Mouse (Mus musculus): ENCODE data around the gene Sp1. TPM values are rescaled to one million over a fixed set of nuclear protein-coding genes. Genes with fewer than 3 reads are reported as not detected.

Gene Sp1
- polyA plus RNA-seq, 1 experiment from 2014 or later, result 8.8 TPM

DNA sequence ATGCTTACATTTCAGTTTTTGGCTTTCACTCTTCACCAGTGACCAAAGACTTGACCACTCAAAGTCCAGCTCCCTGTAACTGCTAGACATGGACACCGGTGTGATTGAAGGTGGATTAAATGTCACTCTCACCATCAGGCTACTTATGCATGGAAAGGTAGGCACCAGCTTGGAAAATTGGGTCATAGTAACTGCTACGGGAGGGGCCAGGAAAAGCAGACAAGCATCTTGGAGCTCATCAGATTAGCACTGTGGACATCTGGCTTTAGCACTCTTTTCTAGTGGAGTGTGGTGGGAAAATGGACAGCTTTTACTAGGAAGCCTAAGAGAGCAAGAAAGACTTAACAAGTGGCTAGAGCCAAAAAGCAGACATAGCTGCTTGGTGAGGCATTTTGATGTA, 67.3 kb downstream of the Sp1 start:
- Histone ChIP-seq H3K4me1 (replicated peaks; ENCODE audit: insufficient read depth, low read length) (no peaks in the 10 kb centered on the region), H3K9ac (ENCODE audit: low read depth, low read length) (no peak overlapping the region), H3K4me2 (ENCODE audit: low read length) (0 out of 2 replicates have a peak overlapping the region, but pooled peaks have one; percentile 10), H3K27ac (no peak overlapping the region), H3K36me3 (ENCODE audit: insufficient read depth, low read length) (peaks cover 33% of the 10 kb centered on the region), H3K27me3 (ENCODE audit: insufficient read depth, low read length) (no peaks in the 10 kb centered on the region), H3K9me3 (replicated peaks; ENCODE audit: low read length) (no peaks in the 10 kb centered on the region), H3K4me3 (replicated peaks; ENCODE audit: low read depth, low read length) (no peak overlapping the region)
- ATAC-seq (replicated peaks; ENCODE audit: low FRiP score, low read depth) (no peak), DNase-seq (ENCODE audit: low spot score) (no peak)
- no peak for TF ChIP-seq CTCF (IDR thresholded peaks at IDR 0.05; ENCODE audit: low read depth)
- WGBS, result 33% methylated on average over 2 of the region's 2 CpGs

- no peaks in the 10 kb centered on the region for H3K9me3 ChIP-seq (replicated peaks; ENCODE audit: low read length)
- peaks cover 39% of the 10 kb centered on the region for H3K36me3 ChIP-seq (ENCODE audit: insufficient read depth, low read length)
- H3K27me3 ChIP-seq (ENCODE audit: insufficient read depth, low read length), result no peaks in the 10 kb centered on the region
- no peak for DNase-seq (ENCODE audit: low spot score)
- H3K4me3 ChIP-seq (replicated peaks; ENCODE audit: low read depth, low read length), result no peak overlapping the region
- TF ChIP-seq CTCF (IDR thresholded peaks at IDR 0.05; ENCODE audit: low read depth), result no peak
- no peak overlapping the region for H3K4me2 ChIP-seq (ENCODE audit: low read length)
- no peak overlapping the region for H3K9ac ChIP-seq (ENCODE audit: low read depth, low read length)
- H3K4me1 ChIP-seq (replicated peaks; ENCODE audit: insufficient read depth, low read length), result no peaks in the 10 kb centered on the region
- ATAC-seq (replicated peaks; ENCODE audit: low FRiP score, low read depth), result no peak
- no peak overlapping the region for H3K27ac ChIP-seq
- WGBS, result 79% methylated on average over 2 of the region's 2 CpGs
Measured at GRCm38 (mm10) chr15:102474520-102474919, 68.6 kb downstream of the Sp1 start.

GRCm38 (mm10) chr15:102483136-102483535, 77.2 kb downstream of the Sp1 start:
- TF ChIP-seq CTCF (IDR thresholded peaks at IDR 0.05; ENCODE audit: low read depth), result no peak
- no peaks in the 10 kb centered on the region for H3K4me1 ChIP-seq (replicated peaks; ENCODE audit: insufficient read depth, low read length)
- no peak overlapping the region for H3K4me2 ChIP-seq (ENCODE audit: low read length)
- H3K9ac ChIP-seq (ENCODE audit: low read depth, low read length), result no peak overlapping the region
- H3K36me3 ChIP-seq (ENCODE audit: insufficient read depth, low read length), result peaks cover 63% of the 10 kb centered on the region
- no peak overlapping the region for H3K27ac ChIP-seq
- H3K4me3 ChIP-seq (replicated peaks; ENCODE audit: low read depth, low read length), result no peak overlapping the region
- DNase-seq (ENCODE audit: low spot score), result no peak
- H3K27me3 ChIP-seq (ENCODE audit: insufficient read depth, low read length), result no peaks in the 10 kb centered on the region
- H3K9me3 ChIP-seq (replicated peaks; ENCODE audit: low read length), result no peaks in the 10 kb centered on the region
- WGBS, result 87% methylated on average over 3 of the region's 3 CpGs
- ATAC-seq (replicated peaks; ENCODE audit: low FRiP score, low read depth), result no peak

DNA sequence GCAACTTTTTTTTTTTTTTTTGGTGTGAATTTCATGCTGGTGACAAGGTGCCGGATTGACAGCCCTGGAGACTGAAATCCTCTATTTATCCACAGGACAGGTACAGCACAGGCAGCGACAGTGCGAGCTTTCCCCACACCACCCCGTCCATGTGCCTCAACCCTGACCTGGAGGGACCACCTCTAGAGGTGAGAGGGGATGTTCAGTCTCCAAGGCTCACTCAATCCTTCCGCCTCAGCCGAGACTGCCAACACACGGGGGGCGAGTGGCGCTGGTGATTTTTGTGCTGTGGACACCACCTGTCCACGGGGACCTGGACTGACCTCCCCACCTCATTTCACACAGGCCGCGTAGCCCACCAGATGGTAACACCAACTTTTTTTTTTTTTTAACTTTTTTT, 79.9 kb downstream of the Sp1 start:
- Histone ChIP-seq H3K4me3 (replicated peaks; ENCODE audit: low read depth, low read length) (no peak overlapping the region), H3K36me3 (ENCODE audit: insufficient read depth, low read length) (peaks cover 71% of the 10 kb centered on the region), H3K27me3 (ENCODE audit: insufficient read depth, low read length) (no peaks in the 10 kb centered on the region), H3K4me2 (ENCODE audit: low read length) (no peak overlapping the region), H3K9me3 (replicated peaks; ENCODE audit: low read length) (no peaks in the 10 kb centered on the region), H3K27ac (no peak overlapping the region), H3K9ac (ENCODE audit: low read depth, low read length) (no peak overlapping the region), H3K4me1 (replicated peaks; ENCODE audit: insufficient read depth, low read length) (no peaks in the 10 kb centered on the region)
- TF ChIP-seq CTCF (IDR thresholded peaks at IDR 0.05; ENCODE audit: low read depth), result no peak
- no peak for DNase-seq (ENCODE audit: low spot score)
- WGBS, result 84% methylated on average over 12 of the region's 12 CpGs
- ATAC-seq (replicated peaks; ENCODE audit: low FRiP score, low read depth), result no peak

Other genes with a start within 250 kb of the Sp1 start
- gene Zfp740, start 202.9 kb upstream of the Sp1 start, polyA plus RNA-seq (2015; fragmentation: Nextera tagmentation; extraction: Ambion mirVana), result 45.4 and 49.0 TPM in 2 replicates
- gene Csad, start 201.4 kb upstream of the Sp1 start, polyA plus RNA-seq (2015; fragmentation: Nextera tagmentation; extraction: Ambion mirVana), result 142 TPM in 2 replicates
- 0.69 and 1.2 TPM in 2 replicates for gene Itgb7, start 174.2 kb upstream of the Sp1 start, polyA plus RNA-seq (2015; fragmentation: Nextera tagmentation; extraction: Ambion mirVana)
- 23.2 and 23.5 TPM in 2 replicates for gene Rarg, start 148.6 kb upstream of the Sp1 start, polyA plus RNA-seq (2015; fragmentation: Nextera tagmentation; extraction: Ambion mirVana)
- gene Gm9918, start 135.6 kb upstream of the Sp1 start, polyA plus RNA-seq (2015; fragmentation: Nextera tagmentation; extraction: Ambion mirVana), result 0.23 and 0.38 TPM in 2 replicates
- gene Mfsd5, start 126.7 kb upstream of the Sp1 start, polyA plus RNA-seq (2015; fragmentation: Nextera tagmentation; extraction: Ambion mirVana), result 68.2 and 73.2 TPM in 2 replicates
- gene Espl1, start 109.9 kb upstream of the Sp1 start, polyA plus RNA-seq (2015; fragmentation: Nextera tagmentation; extraction: Ambion mirVana), result 6.1 and 7.5 TPM in 2 replicates
- gene Pfdn5, start 80.0 kb upstream of the Sp1 start, polyA plus RNA-seq (2015; fragmentation: Nextera tagmentation; extraction: Ambion mirVana), result 511 and 565 TPM in 2 replicates
- gene Myg1, start 74.4 kb upstream of the Sp1 start, polyA plus RNA-seq (2015; fragmentation: Nextera tagmentation; extraction: Ambion mirVana), result 84.9 and 86.9 TPM in 2 replicates
- gene Aaas, start 55.4 kb upstream of the Sp1 start, polyA plus RNA-seq (2015; fragmentation: Nextera tagmentation; extraction: Ambion mirVana), result 37.1 and 42.2 TPM in 2 replicates
- 0.61 and 1.1 TPM in 2 replicates for gene Sp7, start 39.0 kb upstream of the Sp1 start, polyA plus RNA-seq (2015; fragmentation: Nextera tagmentation; extraction: Ambion mirVana)
- gene Amhr2, start 39.2 kb downstream of the Sp1 start, polyA plus RNA-seq (2015; fragmentation: Nextera tagmentation; extraction: Ambion mirVana), result 0.46 and 0.80 TPM in 2 replicates
- 109 and 117 TPM in 2 replicates for gene Prr13, start 52.9 kb downstream of the Sp1 start, polyA plus RNA-seq (2015; fragmentation: Nextera tagmentation; extraction: Ambion mirVana)
- 185 and 191 TPM in 2 replicates for gene Pcbp2, start 64.4 kb downstream of the Sp1 start, polyA plus RNA-seq (2015; fragmentation: Nextera tagmentation; extraction: Ambion mirVana)
- 1.8 TPM in 1 of 2 replicates, not detected in the other for gene Gm10337, start 97.6 kb downstream of the Sp1 start, polyA plus RNA-seq (2015; fragmentation: Nextera tagmentation; extraction: Ambion mirVana)
- gene Map3k12, start 110.9 kb downstream of the Sp1 start, polyA plus RNA-seq (2015; fragmentation: Nextera tagmentation; extraction: Ambion mirVana), result 7.8 and 8.1 TPM in 2 replicates
- gene Tarbp2, start 112.0 kb downstream of the Sp1 start, polyA plus RNA-seq (2015; fragmentation: Nextera tagmentation; extraction: Ambion mirVana), result 57.2 and 59.2 TPM in 2 replicates
- 1.6 TPM in 2 replicates for gene Npff, start 118.8 kb downstream of the Sp1 start, polyA plus RNA-seq (2015; fragmentation: Nextera tagmentation; extraction: Ambion mirVana)
- gene Gm28047, start 218.9 kb downstream of the Sp1 start, polyA plus RNA-seq (2015; fragmentation: Nextera tagmentation; extraction: Ambion mirVana), result 0.37 and 0.46 TPM in 2 replicates
- 23.2 and 24.9 TPM in 2 replicates for gene Atf7, start 219.3 kb downstream of the Sp1 start, polyA plus RNA-seq (2015; fragmentation: Nextera tagmentation; extraction: Ambion mirVana)